26 mouse cellular contexts compared by ENCODE assay signal in the genomic region with DNA sequence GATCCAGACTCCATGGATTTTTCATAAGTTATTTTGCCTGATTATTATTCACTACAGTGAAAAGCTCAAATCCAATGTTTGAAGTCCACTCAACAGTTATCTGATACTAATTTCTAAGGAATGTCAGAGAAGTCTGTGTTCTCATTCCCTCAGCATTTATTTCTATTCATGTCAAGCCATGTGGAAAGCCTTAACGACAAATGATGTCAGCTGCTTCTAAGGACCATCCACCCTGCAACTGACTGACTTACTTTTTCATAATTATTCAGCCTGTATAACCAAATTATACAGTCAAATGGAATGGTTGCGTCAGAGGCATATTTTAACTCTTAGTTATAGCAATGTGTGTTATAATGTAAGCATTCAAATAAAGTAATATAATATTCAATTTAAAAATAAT. TPM values are rescaled to one million over a fixed set of nuclear protein-coding genes. Genes with fewer than 3 reads are reported as not detected.
DNase-seq lines count a peak whose midpoint lies in the region; ATAC-seq and TF ChIP-seq lines count a peak whose summit lies in the region.
"Had no signal": no experiment of that assay in that cellular context is flagged by ENCODE, and none has a peak within 500 bp of the region (broad histone marks: within the 10 kb centered on the region; RNA-seq: fewer than 3 reads in every experiment).

No protein-coding gene starts in this region.

- H3K9ac ChIP-seq in embryonic facial prominence, embryonic 11.5 days (replicated peaks; ENCODE audit: low read length) = no peak overlapping the region
- H3K9ac ChIP-seq in hindbrain, postnatal 0 days (replicated peaks; ENCODE audit: low read length) = no peak overlapping the region
- no peak overlapping the region for H3K9ac ChIP-seq in hindbrain, embryonic 14.5 days
- H3K9ac ChIP-seq in forebrain, embryonic 14.5 days (ENCODE audit: low read length) = no peak overlapping the region
- H3K9ac ChIP-seq: embryonic facial prominence, embryonic 13.5 days; heart, embryonic 13.5 days; hindbrain, embryonic 12.5 days; intestine, embryonic 15.5 days had no signal

- WGBS in embryonic facial prominence, embryonic 11.5 days = 55% methylated on average over 2 of the region's 2 CpGs
- WGBS in embryonic facial prominence, embryonic 10.5 days = 73% methylated on average over 2 of the region's 2 CpGs
- WGBS in hindbrain, postnatal 0 days = 31% methylated on average over 2 of the region's 2 CpGs
- 36% methylated on average over 2 of the region's 2 CpGs for WGBS in hindbrain, embryonic 14.5 days
- WGBS in forebrain, embryonic 14.5 days = 15% methylated on average over 2 of the region's 2 CpGs

- H3K27me3 ChIP-seq in embryonic facial prominence, embryonic 11.5 days (ENCODE audit: control insufficient read depth, insufficient read depth, low read length) = no peaks in the 10 kb centered on the region
- no peaks in the 10 kb centered on the region for H3K27me3 ChIP-seq in embryonic facial prominence, embryonic 10.5 days (replicated peaks; ENCODE audit: low read depth, poor library complexity, severe bottlenecking)
- H3K27me3 ChIP-seq in hindbrain, postnatal 0 days (ENCODE audit: insufficient read depth, low read length) = no peaks in the 10 kb centered on the region
- H3K27me3 ChIP-seq in hindbrain, embryonic 14.5 days (ENCODE audit: control insufficient read depth, insufficient read depth, low read length) = no peaks in the 10 kb centered on the region
- no peaks in the 10 kb centered on the region for H3K27me3 ChIP-seq in forebrain, embryonic 14.5 days (replicated peaks; ENCODE audit: control insufficient read depth, insufficient read depth, low read length)
- H3K27me3 ChIP-seq: embryonic facial prominence, embryonic 13.5 days; heart, embryonic 13.5 days; hindbrain, embryonic 12.5 days; intestine, embryonic 15.5 days had no signal

- no peak for TF ChIP-seq CTCF in hindbrain, postnatal 0 days (IDR thresholded peaks at IDR 0.05; ENCODE audit: low read depth)

- no peak overlapping the region for H3K4me3 ChIP-seq in embryonic facial prominence, embryonic 11.5 days (ENCODE audit: low read depth, low read length)
- H3K4me3 ChIP-seq in embryonic facial prominence, embryonic 10.5 days = no peak overlapping the region
- H3K4me3 ChIP-seq in hindbrain, postnatal 0 days (ENCODE audit: low read length) = no peak overlapping the region
- no peak overlapping the region for H3K4me3 ChIP-seq in hindbrain, embryonic 14.5 days (replicated peaks; ENCODE audit: low read length)
- no peak overlapping the region for H3K4me3 ChIP-seq in forebrain, embryonic 14.5 days (ENCODE audit: low read depth, low read length)
- H3K4me3 ChIP-seq: embryonic facial prominence, embryonic 13.5 days; gastrocnemius, adult 2 months; heart, embryonic 13.5 days; hindbrain, embryonic 12.5 days; intestine, embryonic 15.5 days had no signal

- ATAC-seq in embryonic facial prominence, embryonic 11.5 days (replicated peaks; ENCODE audit: insufficient number of reproducible peaks, low FRiP score, low TSS enrichment, low read depth) = no peak
- ATAC-seq in hindbrain, postnatal 0 days = peak; percentile 47; the same call in 1 of the 2 replicates
- no peak for ATAC-seq in hindbrain, embryonic 14.5 days (ENCODE audit: low FRiP score)
- ATAC-seq in forebrain, embryonic 14.5 days = peak; percentile 55; the same call in 1 of the 2 replicates
- ATAC-seq: activated CD4-positive, CD25-positive, alpha-beta regulatory T cell, adult 4 months; intestine, embryonic 15.5 days; Patski had no signal

- H3K4me1 ChIP-seq in embryonic facial prominence, embryonic 11.5 days (ENCODE audit: control insufficient read depth, insufficient read depth, low read length) = no peaks in the 10 kb centered on the region
- no peaks in the 10 kb centered on the region for H3K4me1 ChIP-seq in embryonic facial prominence, embryonic 10.5 days
- H3K4me1 ChIP-seq in hindbrain, postnatal 0 days (ENCODE audit: insufficient read depth, low read length) = no peaks in the 10 kb centered on the region
- H3K4me1 ChIP-seq in hindbrain, embryonic 14.5 days (replicated peaks; ENCODE audit: control insufficient read depth, insufficient read depth, low read length) = no peaks in the 10 kb centered on the region
- no peaks in the 10 kb centered on the region for H3K4me1 ChIP-seq in forebrain, embryonic 14.5 days (ENCODE audit: control insufficient read depth, insufficient read depth, low read length)
- H3K4me1 ChIP-seq: hindbrain, embryonic 12.5 days; intestine, embryonic 15.5 days had no signal

- H3K27ac ChIP-seq in embryonic facial prominence, embryonic 11.5 days (replicated peaks; ENCODE audit: low read depth, low read length) = no peak overlapping the region
- no peak overlapping the region for H3K27ac ChIP-seq in embryonic facial prominence, embryonic 10.5 days (replicated peaks)
- H3K27ac ChIP-seq in hindbrain, postnatal 0 days = no peak overlapping the region
- no peak overlapping the region for H3K27ac ChIP-seq in hindbrain, embryonic 14.5 days
- no peak overlapping the region for H3K27ac ChIP-seq in forebrain, embryonic 14.5 days (ENCODE audit: low read depth, low read length)
- H3K27ac ChIP-seq: embryonic facial prominence, embryonic 13.5 days; heart, embryonic 13.5 days; hindbrain, embryonic 12.5 days; intestine, embryonic 15.5 days had no signal

- no peak overlapping the region for H3K4me2 ChIP-seq in embryonic facial prominence, embryonic 11.5 days (ENCODE audit: low read depth, low read length)
- no peak overlapping the region for H3K4me2 ChIP-seq in hindbrain, postnatal 0 days (ENCODE audit: low read depth, low read length)
- H3K4me2 ChIP-seq in hindbrain, embryonic 14.5 days (replicated peaks) = no peak overlapping the region
- H3K4me2 ChIP-seq in forebrain, embryonic 14.5 days (ENCODE audit: low read length) = no peak overlapping the region
- H3K4me2 ChIP-seq: heart, embryonic 13.5 days; hindbrain, embryonic 12.5 days; intestine, embryonic 15.5 days had no signal

- no peaks in the 10 kb centered on the region for H3K36me3 ChIP-seq in embryonic facial prominence, embryonic 11.5 days (replicated peaks; ENCODE audit: control insufficient read depth, insufficient read depth, low read depth, low read length)
- H3K36me3 ChIP-seq in embryonic facial prominence, embryonic 10.5 days (replicated peaks) = no peaks in the 10 kb centered on the region
- no peaks in the 10 kb centered on the region for H3K36me3 ChIP-seq in hindbrain, postnatal 0 days (ENCODE audit: insufficient read depth, low read length)
- no peaks in the 10 kb centered on the region for H3K36me3 ChIP-seq in hindbrain, embryonic 14.5 days (replicated peaks; ENCODE audit: control insufficient read depth, insufficient read depth)
- H3K36me3 ChIP-seq in forebrain, embryonic 14.5 days (ENCODE audit: control insufficient read depth, insufficient read depth, low read length) = no peaks in the 10 kb centered on the region
- H3K36me3 ChIP-seq: embryonic facial prominence, embryonic 13.5 days; heart, embryonic 13.5 days; hindbrain, embryonic 12.5 days; intestine, embryonic 15.5 days had no signal

- no peaks in the 10 kb centered on the region for H3K9me3 ChIP-seq in embryonic facial prominence, embryonic 11.5 days (replicated peaks; ENCODE audit: control insufficient read depth, low read length)
- H3K9me3 ChIP-seq in embryonic facial prominence, embryonic 10.5 days = no peaks in the 10 kb centered on the region
- no peaks in the 10 kb centered on the region for H3K9me3 ChIP-seq in hindbrain, postnatal 0 days (ENCODE audit: low read length)
- H3K9me3 ChIP-seq in hindbrain, embryonic 14.5 days (ENCODE audit: control insufficient read depth, low read length) = no peaks in the 10 kb centered on the region
- H3K9me3 ChIP-seq in forebrain, embryonic 14.5 days (replicated peaks; ENCODE audit: control insufficient read depth, low read length) = no peaks in the 10 kb centered on the region
- H3K9me3 ChIP-seq: embryonic facial prominence, embryonic 13.5 days; heart, embryonic 13.5 days; hindbrain, embryonic 12.5 days; intestine, embryonic 15.5 days had no signal

- DNase-seq in embryonic facial prominence, embryonic 11.5 days (ENCODE audit: low spot score) = peak; percentile 26
- no peak for DNase-seq in embryonic facial prominence, embryonic 10.5 days (ENCODE audit: low spot score)
- no peak for DNase-seq in hindbrain, postnatal 0 days (ENCODE audit: low spot score)
- DNase-seq in hindbrain, embryonic 14.5 days (ENCODE audit: low spot score) = no peak
- peak; percentile 32 for DNase-seq in forebrain, embryonic 14.5 days (ENCODE audit: low spot score)
- no peak for DNase-seq in heart, postnatal 4 days
- no peak for DNase-seq in layer of hippocampus, adult 11-12 months (ENCODE audit: low spot score)
- DNase-seq: adrenal gland, postnatal 14 days; cerebellum, adult 18-20 months; cerebellum, adult 9-11 months; cerebellum, postnatal 36 days; gastrocnemius, adult 2 months; gastrocnemius, postnatal 36 days; heart, adult 11 months; heart, postnatal 36 days; kidney, adult 2 months had no signal

RNA-seq across cellular contexts. Expression of a gene that starts 8.3 kb away (rescaled TPM):
- 23.3 and 25.8 TPM in 2 replicates for polyA plus RNA-seq in embryonic facial prominence, embryonic 11.5 days (2014; fragmentation: Nextera tagmentation; extraction: Ambion mirVana)
- polyA plus RNA-seq in embryonic facial prominence, embryonic 10.5 days (2016; fragmentation: Nextera tagmentation; extraction: Ambion mirVana) = 9.4 and 16.2 TPM in 2 replicates
- 2.2 and 5.8 TPM in 2 replicates for total RNA-seq in hindbrain, postnatal 0 days (2014; rRNA removed)
- polyA plus RNA-seq in hindbrain, postnatal 0 days (2015; fragmentation: Nextera tagmentation; extraction: Ambion mirVana) = 4.4 and 6.4 TPM in 2 replicates
- polyA plus RNA-seq in hindbrain, embryonic 14.5 days (2014; fragmentation: Nextera tagmentation; extraction: Ambion mirVana) = 8.7 and 8.9 TPM in 2 replicates
- 0.25 and 0.28 TPM in 2 replicates for polyA plus RNA-seq in forebrain, embryonic 14.5 days (2014; fragmentation: Nextera tagmentation; extraction: Ambion mirVana)
- not detected for total RNA-seq in heart, postnatal 4 days (2021)
- total RNA-seq: adrenal gland, adult 18-20 months; adrenal gland, postnatal 14 days; gastrocnemius, postnatal 36 days; heart, postnatal 36 days; MEL had no signal
- polyA plus RNA-seq: activated CD4-positive, CD25-positive, alpha-beta regulatory T cell, adult 4 months; C2C12; heart, postnatal 0 days; intestine, embryonic 15.5 days; kidney, adult 2 months; Patski had no signal

Comparison
In these comparisons a context has a peak if more than half of its experiments do, and no peak if none do; other contexts are left out.
1. ATAC-seq: peak in hindbrain, postnatal 0 days (single experiment) and forebrain, embryonic 14.5 days (single experiment); none in embryonic facial prominence, embryonic 11.5 days (single experiment) and hindbrain, embryonic 14.5 days (single experiment).
2. DNase-seq: peak in embryonic facial prominence, embryonic 11.5 days (single experiment) and forebrain, embryonic 14.5 days (single experiment); none in embryonic facial prominence, embryonic 10.5 days (single experiment), hindbrain, postnatal 0 days (single experiment), hindbrain, embryonic 14.5 days (single experiment), heart, postnatal 4 days (single experiment) and layer of hippocampus, adult 11-12 months (single experiment).